Mouse (Mus musculus): Measurements from ENCODE around the gene Ogt. TPM values are rescaled to one million over a fixed set of nuclear protein-coding genes. Genes with fewer than 3 reads are reported as not detected.

The Ogt gene
- total RNA-seq, 2 experiments from 2014 or later, result 180 to 235 TPM

Other genes with a start within 250 kb of the Ogt start
- gene Zmym3, start 219.2 kb upstream of the Ogt start, total RNA-seq (2021), result 100 to 1,000 TPM; 134 to 167 TPM
- 100 to 1,000 TPM; 131 to 158 TPM for gene Nono, start 210.7 kb upstream of the Ogt start, total RNA-seq (2021)
- 1 to 10 TPM in 1 of 2 experiments, under 1 TPM in 1; 0.42 to 1.8 TPM for gene Itgb1bp2, start 191.0 kb upstream of the Ogt start, total RNA-seq (2021)
- 10 to 100 TPM; 44.7 to 46.3 TPM for gene Taf1, start 107.3 kb upstream of the Ogt start, total RNA-seq (2021)
- under 1 TPM in 1 of 2 experiments, not detected in 1; 0.21 TPM for gene Cxcr3, start 94.2 kb downstream of the Ogt start, total RNA-seq (2021)
- gene Gm4779, start 154.4 kb downstream of the Ogt start, total RNA-seq (2021), result under 1 TPM; 0.30 to 0.87 TPM
- gene 8030474K03Rik, start 154.6 kb downstream of the Ogt start, total RNA-seq (2021), result under 1 TPM in 1 of 2 experiments, not detected in 1; 0.52 TPM
- 10 to 100 TPM; 39.8 to 48.0 TPM for gene Nhsl2, start 209.3 kb downstream of the Ogt start, total RNA-seq (2021)